Mouse (Mus musculus) B cell, adult 2 months (primary cell): Measurements from ENCODE around the gene Pcgf2.
A peak's percentile ranks its signal among the peaks of the same experiment; 100 is the strongest.
"Not testable (repeated sequence)": the region's sequence is repeated elsewhere in the genome, so short reads cannot be mapped to it uniquely, and the experiment has no call there.

Experiments
- DNase-seq, 2 experiments: peaks; one replicate each; pipeline ENCODE4 v3.0.0; 2022

Pcgf2 gene

DNA sequence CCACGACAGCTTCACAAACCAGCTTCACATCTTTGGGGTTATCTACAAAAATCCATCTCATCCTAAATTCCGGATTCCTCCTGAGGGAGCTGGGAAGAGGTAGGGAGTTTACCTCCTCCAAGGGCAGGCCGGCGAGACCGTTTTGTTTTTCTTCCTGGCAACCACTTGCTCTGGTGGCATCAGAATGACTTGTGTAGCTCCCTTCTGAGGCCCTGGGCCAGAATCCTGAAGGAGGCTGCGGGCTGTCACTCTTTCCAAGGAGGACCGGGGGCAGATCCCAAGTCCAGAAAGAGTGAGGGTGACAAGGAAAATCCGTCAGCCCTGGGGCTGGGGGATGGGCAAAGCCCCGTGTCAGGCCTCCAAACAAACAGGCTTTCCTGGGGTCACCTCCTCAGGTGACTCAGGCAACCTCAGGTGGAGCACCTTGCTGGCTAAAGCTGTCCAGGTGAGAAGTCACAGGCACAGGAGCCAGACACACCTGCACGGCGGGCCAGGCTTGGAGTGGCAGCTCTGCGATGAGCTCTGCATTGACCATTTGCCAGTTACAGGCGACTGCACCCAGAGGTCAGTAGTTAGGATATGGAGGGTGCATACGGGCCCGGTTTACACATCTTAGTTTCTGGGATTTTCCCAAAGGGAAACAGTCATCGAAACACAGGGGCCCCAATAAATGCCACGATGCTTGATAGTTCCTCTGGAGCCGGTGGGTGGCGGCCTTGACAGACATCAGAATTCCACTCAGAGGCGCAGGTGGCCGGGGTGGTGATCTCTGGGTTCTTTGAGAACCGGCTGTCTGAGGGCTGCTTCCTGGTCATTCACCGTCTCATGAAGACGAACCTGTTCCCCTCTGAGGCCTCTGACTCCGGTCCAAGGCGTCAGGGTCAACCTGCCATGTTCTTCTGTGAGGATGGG, 17.3 kb upstream of the Pcgf2 start:
- no peak for DNase-seq

DNA sequence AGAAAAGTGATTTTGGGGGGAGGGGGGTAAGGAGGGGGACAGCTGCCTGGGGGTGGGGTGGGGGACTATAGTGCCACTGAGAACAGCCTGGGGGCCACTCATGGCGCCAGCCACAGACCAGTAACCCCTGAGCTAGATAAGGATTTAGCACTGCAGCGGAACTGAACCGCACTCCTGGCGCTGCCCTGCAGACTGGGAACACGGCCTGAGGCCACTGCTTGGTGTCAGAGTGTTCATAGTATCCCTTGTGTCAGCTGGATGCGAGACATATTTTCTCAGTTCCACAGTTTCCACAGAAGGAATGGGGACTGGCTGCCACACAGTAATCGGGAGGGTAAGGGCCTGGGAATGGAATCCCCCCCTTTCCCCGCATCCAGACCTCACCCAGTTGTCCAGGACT, 15.7 kb upstream of the Pcgf2 start:
- no peak for DNase-seq

DNA sequence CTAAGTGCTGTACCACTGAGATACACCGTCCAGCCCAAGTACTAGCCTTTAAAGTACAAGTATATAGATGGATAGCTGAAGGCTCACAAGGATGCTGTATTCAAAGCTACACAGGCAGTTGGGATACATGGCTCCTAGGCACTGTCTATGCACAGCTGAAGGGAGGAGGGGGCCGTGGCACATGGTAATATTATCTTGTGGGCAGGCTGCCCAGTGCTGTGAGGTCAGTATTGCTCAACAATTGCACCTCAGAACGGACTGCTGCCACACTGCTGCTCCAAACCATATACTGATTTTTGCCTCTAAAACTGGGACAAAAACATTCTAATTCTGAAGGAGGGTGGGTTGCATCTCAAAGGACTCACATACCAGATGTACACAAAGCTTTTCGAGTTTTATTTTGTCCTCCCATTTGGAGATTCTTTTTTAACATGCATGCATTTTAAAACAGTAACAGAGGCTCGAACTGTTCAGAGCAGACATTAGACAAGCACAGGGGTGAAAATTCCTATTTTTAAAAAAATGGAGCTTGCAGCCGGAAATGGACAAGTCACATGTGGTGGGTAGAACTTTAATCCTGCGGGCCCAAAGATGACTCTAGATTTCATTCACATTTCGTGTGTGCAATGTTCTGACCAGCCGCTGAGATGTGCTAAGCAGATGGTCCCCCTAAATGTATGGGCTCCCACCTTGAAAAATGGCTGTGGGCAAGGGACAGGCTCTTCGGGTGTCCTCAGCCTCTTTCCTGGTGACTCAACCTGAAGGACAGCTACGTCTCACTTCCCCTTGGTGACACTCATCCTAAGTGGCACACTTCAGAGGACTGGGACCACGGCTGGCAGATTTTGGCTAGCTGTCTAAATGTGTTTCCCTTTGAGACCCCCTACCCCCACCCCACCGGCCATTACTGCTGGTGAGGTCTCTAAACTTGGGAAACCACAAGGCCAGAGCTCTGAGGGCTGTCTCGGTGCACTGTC, 14.8 kb upstream of the Pcgf2 start:
- DNase-seq, result no peak

GRCm38 (mm10) chr11:97714356-97714755, 14.1 kb upstream of the Pcgf2 start:
- DNase-seq, result no peak

GRCm38 (mm10) chr11:97713896-97714295, 13.6 kb upstream of the Pcgf2 start:
- DNase-seq, result no peak

DNA sequence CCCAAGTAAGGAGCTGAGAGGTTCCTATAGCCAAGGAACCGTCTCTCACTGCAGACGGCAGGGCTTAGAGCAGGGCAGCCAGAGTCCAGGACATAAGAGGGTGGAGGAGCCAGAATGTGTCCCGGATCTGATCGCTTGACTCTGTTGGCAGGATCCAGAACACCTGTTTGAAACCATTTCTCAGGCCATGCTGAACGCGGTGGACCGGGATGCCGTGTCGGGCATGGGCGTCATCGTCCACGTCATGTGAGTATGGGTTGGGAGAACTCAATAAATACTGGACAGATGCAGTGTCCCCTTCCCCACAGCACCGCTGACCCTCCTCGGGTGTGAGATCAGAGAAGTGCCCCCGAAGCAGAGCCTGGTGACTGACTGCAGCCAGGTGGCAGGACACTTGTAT, 12.0 kb upstream of the Pcgf2 start:
- DNase-seq, result no peak

GRCm38 (mm10) chr11:97711200-97711900, 11.1 kb upstream of the Pcgf2 start:
- DNase-seq, result no peak

GRCm38 (mm10) chr11:97710067-97710466, 9.8 kb upstream of the Pcgf2 start:
- DNase-seq, result not testable (repeated sequence)

- DNase-seq, result peak; percentile 95
These were observed 2.9 kb upstream of the Pcgf2 start, which contains the start of gene Psmb3 for GRCm38 (mm10) chr11:97703039-97703826. Gene Psmb3, plus strand, starts transcription at chr11:97703399.

GRCm38 (mm10) chr11:97702393-97702745, 2.1 kb upstream of the Pcgf2 start:
- DNase-seq, result peak; percentile 92

DNA sequence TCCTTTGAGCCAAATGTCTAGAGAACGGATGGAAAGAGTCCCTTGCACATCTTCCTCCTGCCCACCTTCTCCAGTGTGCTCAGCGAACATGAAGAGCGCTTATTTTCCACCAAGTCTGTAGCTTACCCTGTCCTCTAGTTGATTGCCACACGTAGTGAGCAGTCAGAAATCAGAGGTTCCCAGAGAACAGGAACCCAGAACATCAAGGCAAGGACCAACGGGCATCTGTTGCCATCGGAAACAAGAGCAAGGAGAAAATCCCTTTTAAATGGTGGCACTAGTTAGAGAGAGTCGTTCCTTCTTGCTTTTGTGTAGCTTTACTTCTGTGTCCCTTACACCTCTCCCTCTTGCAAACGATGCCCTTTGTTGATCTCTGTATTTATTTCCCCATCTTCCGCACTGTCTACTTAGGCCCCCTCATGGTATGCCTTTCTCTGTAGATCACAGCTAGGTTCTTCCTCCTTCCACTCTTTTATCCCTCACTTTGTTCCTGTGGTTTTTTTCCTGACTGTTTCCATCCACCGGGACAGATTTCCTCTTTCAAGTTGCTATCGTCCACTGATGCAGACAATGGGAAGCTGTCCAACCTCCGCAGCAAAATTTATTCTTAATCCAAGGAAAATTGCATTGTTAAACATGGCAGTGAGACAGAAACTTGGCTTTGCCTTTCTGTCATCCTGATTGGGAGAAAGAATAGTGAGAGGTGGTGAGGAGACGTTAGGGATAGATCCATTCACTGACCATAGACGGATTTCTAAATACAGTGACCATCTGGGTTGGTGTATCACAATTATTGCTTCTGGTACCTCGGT, 1.5 kb upstream of the Pcgf2 start:
- peak in 1 of 2 experiments; percentile 11 for DNase-seq

DNA sequence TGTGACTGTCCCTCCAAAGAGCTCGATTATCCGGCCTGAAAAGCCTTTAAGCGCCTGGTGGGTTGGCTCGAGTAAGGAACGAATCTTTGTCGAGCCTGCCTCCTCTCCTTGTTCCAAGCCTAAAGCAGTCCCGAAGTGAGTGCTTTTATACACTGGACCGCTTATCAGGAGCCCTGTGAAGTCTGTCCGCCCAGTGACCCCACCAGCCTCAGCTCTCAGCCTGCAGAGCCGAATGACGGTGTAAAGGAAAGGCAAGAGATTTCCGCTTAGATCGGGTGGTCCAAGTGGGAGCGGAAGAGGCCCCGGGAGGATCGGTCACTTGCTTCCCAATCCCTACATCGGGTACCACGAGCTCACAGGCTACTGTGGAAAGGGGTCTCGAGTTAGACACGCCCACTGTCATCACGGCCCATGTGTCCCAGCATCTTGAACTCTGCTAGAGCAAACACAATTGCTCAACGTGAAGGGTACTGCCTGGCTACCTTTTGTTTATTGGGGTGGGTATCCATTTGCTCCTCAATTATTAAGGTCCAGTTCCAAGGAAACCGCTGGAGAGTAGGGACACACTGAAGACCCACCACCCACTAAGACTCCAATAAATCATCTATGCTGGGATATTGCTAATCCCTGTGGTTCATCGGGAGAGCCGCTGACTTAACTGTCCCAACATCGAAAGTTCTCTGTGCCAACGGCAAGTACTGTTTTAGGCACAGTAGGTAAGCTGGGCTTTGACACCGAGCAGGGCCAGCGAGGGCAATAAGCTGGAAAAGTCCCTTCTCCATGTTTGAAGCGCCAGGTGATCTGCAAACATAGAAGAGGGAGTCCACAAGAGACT, 666 bp upstream of the Pcgf2 start:
- peak; percentile 16 to 26 for DNase-seq

DNA sequence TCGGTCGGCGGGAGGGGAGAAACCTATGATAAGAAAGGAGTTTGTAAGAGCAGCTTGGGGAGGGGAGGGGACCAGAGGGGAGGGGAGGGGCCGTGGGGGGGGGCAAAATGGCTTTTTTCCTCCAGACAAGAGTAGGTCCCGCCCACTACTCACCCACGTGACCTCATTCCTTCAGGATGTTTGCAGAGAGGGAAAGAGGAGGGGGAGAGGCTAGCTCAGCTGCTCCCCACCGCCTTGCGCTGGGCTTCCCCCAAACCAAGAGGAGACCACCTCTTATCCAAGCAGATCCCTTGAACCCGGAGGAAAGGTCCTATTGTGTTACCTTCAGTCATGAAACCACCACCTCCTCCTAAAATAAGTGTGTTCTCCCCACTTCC, 683 bp downstream of the Pcgf2 start:
- DNase-seq, result no peak

DNA sequence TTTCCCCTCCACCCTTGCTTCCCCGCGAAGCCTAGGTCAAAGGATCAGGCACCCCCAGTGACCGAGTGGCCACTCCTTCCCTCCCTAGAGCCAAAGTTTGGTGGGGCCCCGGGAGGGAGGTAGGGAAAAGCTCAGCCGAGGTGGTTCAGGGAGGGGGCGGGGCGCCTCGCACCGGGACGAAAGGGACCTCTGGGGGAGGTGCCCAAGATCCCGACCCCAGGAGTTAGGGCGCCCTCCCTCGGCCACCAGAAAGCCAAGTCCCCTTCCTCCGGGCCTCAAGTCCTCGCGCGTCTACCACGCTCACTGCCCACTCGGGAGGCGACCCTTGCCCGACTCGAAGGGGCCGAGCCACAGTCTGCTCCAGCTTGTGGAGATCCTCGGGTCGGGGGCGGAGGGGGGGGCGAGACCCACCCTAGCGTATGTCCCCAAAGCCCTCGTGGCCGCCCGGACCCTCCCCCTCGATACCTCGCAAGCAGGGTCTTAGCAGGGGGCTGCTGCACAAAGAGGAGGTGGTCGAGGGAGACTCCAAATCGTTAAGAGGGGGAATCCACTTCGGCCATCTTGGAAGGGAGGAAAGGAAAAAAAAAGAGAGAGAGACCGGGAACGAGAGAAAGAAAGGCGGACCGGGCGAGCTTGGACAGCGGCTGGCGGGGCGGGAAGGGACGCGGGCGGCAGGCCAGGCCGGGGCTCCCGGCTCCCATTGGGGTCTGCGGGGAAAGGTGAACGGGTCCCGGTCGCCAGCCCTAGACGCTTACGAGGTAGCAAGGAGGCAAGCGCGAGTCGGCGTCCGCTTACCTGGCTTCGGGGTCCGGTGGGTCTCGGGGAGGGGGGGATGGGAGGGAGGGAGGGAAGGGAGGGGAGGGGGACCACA, 1.3 kb downstream of the Pcgf2 start:
- DNase-seq, result peak; percentile 34

DNA sequence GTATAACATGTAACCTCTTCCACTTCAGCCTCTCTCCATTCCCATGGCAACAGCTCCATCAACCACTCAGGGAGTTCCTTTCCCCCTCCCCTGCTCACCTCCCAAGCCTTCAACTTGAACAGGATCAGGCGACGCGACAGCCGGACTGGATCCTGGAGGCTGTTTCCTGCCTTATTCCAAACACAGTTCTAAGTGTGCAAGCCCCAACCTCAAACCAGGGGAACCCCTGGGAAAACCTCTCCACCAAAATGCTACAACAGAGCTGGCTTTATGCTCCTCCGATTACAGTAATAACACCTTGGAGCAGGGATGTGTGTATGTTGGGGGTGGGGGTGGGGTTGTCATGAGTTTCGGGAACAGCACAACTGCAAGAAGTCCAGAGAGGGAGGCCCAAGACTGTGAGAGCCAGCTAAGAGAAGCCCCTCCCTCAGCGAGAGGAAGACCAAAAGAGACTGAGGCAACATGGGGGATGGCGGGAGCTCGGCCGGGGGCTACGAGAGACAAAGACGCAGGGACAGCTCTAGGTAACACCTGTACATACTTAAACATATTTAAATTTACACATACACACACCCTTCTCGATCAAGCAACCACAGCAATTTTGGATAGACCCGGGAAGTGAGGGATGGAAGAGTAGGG, 2.3 kb downstream of the Pcgf2 start:
- no peak for DNase-seq

DNA sequence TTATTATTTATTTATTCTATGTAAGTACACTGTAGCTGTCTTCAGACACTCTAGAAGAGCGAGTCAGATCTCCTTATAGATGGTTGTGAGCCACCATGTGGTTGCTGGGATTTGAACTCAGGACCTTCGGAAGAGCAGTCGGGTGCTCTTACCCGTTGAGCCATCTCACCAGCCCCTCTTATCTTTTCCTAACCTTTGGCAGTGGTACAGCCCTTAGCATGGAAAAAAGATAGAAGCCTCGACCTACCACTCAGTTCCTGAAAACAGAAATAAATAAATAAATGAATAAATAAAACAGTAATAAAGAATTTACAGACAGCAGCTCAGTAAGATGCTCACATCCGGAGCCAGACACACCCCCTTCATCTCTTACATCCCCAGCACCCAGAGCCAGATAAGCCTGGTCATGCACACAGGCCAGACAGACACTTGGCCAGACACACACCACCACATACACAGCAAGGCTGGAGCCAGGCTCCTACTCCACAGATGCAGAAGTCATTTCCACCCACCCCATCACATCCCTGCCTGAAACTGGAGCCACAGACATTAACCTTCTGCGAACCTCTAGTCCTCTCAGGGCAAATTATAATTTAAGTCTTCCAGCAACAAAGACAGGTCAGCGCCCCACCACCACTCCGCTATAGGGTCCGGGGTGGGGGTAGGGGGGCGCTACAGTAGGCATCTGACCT, 3.0 kb downstream of the Pcgf2 start:
- no peak for DNase-seq

DNA sequence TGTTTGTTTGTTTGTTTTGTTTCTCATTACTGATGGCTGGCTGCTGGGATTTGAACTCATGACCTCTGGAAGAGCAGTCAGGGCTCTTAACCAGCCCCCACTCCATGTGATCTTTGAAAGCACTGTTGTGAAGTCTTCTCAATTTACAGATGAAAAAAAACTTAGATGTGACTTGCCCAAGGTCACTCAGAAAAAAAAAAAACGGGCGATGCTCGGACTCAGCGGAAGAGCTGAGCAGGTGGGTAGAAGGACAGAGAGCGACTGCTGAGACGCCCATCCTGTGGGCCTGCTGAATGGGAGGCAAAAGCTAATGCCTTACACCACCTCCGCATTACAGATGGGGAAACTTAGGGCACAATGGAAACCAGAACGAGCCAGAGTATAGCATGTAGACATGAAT, 3.6 kb downstream of the Pcgf2 start:
- DNase-seq, result no peak
